Mouse (Mus musculus) c-Kit-positive CD71-positive TER-119-positive erythroid progenitor cells, embryonic 14.5 days (primary cell): Measurements from ENCODE around the gene Colq.

Experiments
- DNase-seq: peaks from one replicate; pipeline ENCODE4 v3.0.0-alpha.2; 2013; ENCODE audit warnings: low spot score

The Colq gene

DNA sequence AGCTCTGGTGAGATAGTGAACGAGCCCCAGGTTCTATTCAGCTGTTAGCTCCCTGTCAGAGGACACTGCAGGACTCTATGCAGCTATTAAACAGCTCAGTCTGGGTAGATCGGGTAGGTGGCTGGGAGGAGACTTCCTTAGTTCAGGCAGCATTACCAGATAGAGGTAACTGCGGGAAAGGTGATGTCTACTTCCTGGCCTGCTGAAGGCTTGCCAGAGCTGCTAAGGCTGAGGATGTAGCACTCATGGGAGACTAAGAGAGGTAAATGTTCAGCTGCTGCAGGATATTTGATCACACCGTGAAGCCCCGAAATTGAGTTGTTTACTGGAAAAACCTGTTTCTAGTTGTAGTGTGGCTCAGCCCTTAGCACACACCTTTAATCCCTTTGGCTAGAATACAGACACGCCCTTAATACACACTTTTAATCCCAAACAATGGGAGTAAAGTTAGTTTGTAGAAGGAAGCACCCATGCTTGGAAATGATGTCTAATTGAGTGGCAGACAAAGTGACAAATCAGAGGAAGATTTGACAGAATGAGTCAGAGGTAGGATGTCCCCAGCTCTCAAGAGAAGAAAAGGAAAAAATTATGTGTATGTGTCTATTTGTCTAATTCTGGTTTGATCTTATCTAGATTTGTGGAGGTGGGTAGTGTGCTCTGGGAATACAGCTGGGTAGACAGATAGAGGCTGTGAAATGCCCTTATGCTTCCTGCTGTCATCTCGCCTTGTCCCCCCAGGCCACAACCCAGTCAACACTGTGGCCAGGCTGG, 65.9 kb downstream of the Colq start:
- DNase-seq, result no peak

DNA sequence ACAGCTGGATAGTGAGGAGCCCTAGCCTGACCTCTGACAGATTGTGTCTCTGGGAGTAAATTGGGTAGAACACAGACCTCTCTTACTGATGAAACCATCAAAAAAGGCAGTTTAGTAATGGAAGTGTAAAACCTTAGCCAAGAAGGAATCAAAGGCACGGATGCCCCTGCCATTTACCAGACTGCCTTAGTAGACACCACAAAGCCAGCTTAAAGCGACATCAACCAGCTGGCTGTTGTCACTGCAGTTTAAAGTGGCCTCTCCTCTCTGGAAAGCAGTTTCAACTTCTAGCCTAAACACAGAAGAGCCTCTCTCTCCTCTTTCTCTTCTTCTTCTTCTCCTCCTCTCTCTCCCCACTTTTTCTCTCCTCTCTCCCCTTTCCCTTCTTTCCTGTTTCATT, 69.8 kb downstream of the Colq start:
- no peak for DNase-seq

GRCm38 (mm10) chr14:31519165-31519564, 72.0 kb downstream of the Colq start:
- DNase-seq, result no peak

DNA sequence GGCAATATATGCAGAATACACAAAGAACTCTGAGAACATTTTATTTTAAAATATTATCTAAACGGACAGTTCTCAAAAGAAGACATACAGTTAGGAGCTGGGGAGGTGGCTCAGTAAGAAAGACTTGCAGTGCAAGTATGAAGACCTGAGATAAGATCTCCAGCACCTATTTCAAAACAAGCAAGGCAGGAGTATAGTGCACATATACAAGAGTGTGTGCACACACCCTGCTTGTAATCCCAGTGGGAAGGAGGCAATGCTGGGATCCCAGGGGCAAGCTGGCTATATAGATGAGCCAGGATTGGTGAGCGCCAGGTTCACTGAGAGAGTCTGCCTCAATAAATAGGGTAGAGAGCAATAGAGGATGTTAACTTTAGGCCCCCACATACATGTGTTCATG, 75.2 kb downstream of the Colq start:
- DNase-seq, result no peak

DNA sequence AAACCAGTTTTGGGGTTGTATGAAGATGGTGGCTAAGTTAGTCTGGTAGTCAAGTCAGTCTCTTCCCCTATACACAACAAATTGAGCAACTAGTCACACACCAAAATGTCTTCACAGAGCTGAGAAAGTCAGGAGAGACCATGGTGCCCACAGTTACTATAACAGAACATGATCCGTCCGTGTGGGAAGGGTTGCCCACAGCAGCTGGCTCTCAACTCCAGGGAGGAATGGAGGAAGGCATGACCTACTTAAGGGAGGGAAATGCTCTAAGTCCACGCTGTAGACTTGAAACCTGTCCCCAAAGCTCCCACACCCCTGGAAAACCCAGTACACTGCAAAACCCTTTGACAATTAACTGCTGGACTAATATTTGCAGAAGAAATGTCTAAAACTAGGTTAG, 80.8 kb downstream of the Colq start:
- no peak for DNase-seq

DNA sequence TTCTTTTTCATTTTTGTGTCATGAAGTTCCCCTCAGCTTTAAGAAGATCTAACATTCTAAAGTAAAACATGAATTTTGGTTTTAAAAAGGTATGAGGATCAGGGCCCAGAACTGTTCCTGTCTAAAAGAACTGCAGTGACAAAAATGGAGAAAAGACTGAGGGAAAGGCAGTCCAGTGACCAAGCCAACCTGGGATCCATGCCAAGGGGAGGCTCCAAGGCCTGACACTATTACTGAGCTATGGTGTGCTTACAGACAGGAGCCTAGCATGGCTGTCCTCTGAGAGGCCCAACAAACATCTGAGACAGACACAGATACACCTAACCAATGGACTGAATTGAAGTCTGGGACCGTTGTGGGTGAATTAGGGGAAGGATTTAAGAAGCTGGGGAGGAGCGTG, 81.2 kb downstream of the Colq start:
- DNase-seq, result no peak

- no peak for DNase-seq
Measured at GRCm38 (mm10) chr14:31506456-31506855, 84.7 kb downstream of the Colq start.

DNA sequence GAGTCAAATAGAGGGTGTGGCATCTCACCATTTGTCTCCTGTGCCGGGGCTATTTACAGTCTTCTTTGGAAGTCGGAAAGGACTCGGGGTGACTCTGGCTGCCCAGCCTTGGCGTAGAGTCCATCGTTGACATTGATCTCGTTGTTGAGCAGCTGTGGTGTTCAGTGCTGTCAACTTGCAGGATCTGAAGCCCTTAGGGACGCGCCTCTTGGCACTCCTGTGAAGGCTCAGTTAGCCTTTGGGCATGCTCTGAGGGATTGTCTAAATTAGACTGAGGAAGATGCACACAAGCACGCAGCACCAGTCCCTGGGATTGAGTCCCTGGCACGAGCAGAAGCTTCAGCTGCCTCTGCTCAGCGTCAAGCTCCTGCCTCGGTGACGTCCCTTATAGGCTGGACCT, 87.7 kb downstream of the Colq start:
- DNase-seq, result no peak

- DNase-seq, result no peak
Measured at GRCm38 (mm10) chr14:31499526-31499925, 91.6 kb downstream of the Colq start.

- DNase-seq, result peak; percentile 85
Measured at GRCm38 (mm10) chr14:31496241-31496646, 94.9 kb downstream of the Colq start.

GRCm38 (mm10) chr14:31495538-31495937, 95.6 kb downstream of the Colq start:
- peak; percentile 23 for DNase-seq

GRCm38 (mm10) chr14:31494975-31495455, 96.1 kb downstream of the Colq start, which contains the start of gene Mettl6:
Gene Mettl6 (minus strand): TSS chr14:31495040.
- peak; percentile 91 for DNase-seq

GRCm38 (mm10) chr14:31494349-31494974, 96.7 kb downstream of the Colq start, which contains the start of gene Eaf1:
Gene Eaf1 (plus strand): TSS chr14:31494399.
- peak; percentile 48 for DNase-seq

- DNase-seq, result no peak
Measured at GRCm38 (mm10) chr14:31493901-31494300, 97.2 kb downstream of the Colq start.

DNA sequence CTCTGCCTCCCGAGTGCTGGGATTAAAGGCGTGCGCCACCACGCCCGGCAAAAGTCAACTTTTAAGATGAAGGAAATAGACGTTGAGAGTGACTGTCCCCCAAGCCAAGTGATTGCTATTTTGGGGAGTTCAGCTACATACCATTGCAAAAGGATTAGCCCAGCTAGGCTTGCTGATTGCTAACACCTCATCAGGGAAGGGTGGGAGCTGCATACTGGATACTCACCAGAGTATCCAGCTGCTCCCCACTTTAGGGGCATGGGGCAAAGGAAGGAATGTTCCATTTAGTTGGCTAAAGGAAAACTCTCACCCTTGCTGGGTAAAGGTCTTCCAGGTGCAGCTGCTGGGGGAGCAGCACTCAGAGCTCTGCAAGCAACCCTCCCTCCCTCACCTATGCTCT, 103.1 kb downstream of the Colq start:
- DNase-seq, result no peak

DNA sequence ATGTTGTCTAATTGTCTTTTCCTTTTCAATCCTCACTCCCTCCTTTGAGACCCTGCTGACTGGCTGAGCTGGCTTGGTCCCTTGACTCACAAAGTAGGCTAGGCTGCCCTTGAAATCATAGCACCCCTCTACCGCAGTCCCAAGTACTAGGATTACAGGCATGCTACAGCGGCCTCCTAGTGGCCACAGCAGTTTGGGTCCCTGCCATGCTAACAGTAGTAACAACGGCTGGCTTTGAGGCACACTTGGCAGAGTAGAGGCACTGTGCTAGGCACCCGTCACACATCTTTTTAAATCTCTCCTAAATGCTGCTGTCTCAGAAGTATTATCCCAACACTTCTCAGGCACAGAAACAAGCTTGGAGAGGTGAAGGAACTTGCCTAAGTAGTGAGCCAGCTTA, 104.7 kb downstream of the Colq start:
- no peak for DNase-seq

- DNase-seq, result no peak
Measured at GRCm38 (mm10) chr14:31482417-31482816, 108.7 kb downstream of the Colq start.

- DNase-seq, result no peak
Measured at GRCm38 (mm10) chr14:31473297-31473696, 117.8 kb downstream of the Colq start.
